Comparison of ENCODE assay signal across 16 mouse cellular contexts in genomic region chr14:23150431-23150830, GRCm38 (mm10).
"Had no signal": no experiment of that assay in that cellular context is flagged by ENCODE, and none has a peak within 500 bp of the region (broad histone marks: within the 10 kb centered on the region; RNA-seq: fewer than 3 reads in every experiment).

No protein-coding gene starts in this region.

- H3K36me3 ChIP-seq: neural tube, embryonic 13.5 days; neural tube, embryonic 15.5 days; stomach, embryonic 15.5 days had no signal

- H3K4me1 ChIP-seq: neural tube, embryonic 13.5 days; neural tube, embryonic 15.5 days; stomach, embryonic 15.5 days had no signal

- H3K27me3 ChIP-seq: neural tube, embryonic 13.5 days; neural tube, embryonic 15.5 days; stomach, embryonic 15.5 days had no signal

- H3K4me3 ChIP-seq: neural tube, embryonic 13.5 days; neural tube, embryonic 15.5 days; stomach, embryonic 15.5 days had no signal

- H3K27ac ChIP-seq: neural tube, embryonic 13.5 days; neural tube, embryonic 15.5 days; stomach, embryonic 15.5 days; stomach, postnatal 0 days had no signal

- H3K9me3 ChIP-seq: neural tube, embryonic 13.5 days; neural tube, embryonic 15.5 days; stomach, embryonic 15.5 days had no signal

- DNase-seq: retina, postnatal 1 day; right cerebral cortex, adult 18-20 months; right cerebral cortex, postnatal 14 days; right cerebral cortex, postnatal 25 days; right cerebral cortex, postnatal 4 days; spleen, adult 18-20 months; thymus, adult 18-20 months; thymus, adult 2 months; thymus, postnatal 14 days; thymus, postnatal 25 days; thymus, postnatal 36 days; thymus, postnatal 4 days had no signal

- H3K4me2 ChIP-seq: neural tube, embryonic 13.5 days; neural tube, embryonic 15.5 days; stomach, embryonic 15.5 days had no signal

- H3K9ac ChIP-seq: neural tube, embryonic 13.5 days; neural tube, embryonic 15.5 days; stomach, embryonic 15.5 days had no signal
